Mouse (Mus musculus): Measurements from ENCODE around the gene Suco. TPM values are rescaled to one million over a fixed set of nuclear protein-coding genes. Genes with fewer than 3 reads are reported as not detected.
A peak's percentile ranks its signal among the peaks of the same experiment; 100 is the strongest.

Suco gene
- polyA plus RNA-seq, 1 experiment from 2014 or later: 32.3 TPM

DNA sequence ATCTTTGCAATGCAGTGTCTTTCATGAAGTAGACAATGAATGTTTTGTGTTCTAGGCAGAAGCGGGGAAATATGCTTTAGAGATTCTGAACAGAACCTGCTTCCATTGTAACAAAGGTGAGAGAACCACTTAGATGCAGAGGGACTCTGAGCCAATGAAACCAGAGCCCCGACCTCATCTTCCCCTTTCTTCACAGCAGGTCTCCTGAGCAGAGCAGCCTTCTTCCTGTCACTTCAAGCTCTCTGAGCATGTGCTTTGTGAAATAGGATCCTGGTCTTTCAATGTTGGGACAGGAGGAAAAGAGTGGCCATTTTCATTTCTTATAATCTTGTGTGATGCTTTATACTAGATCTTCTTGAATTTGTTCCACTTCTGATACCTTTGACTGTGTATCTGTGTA, 23.6 kb upstream of the Suco start:
- 42% methylated on average over 2 of the region's 2 CpGs for WGBS
- Histone ChIP-seq H3K27ac (replicated peaks; ENCODE audit: low read depth, low read length) (no peak overlapping the region), H3K4me3 (ENCODE audit: low read depth, low read length) (no peak overlapping the region), H3K9ac (ENCODE audit: low read length) (no peak overlapping the region), H3K4me1 (ENCODE audit: control insufficient read depth, insufficient read depth, low read length) (no peaks in the 10 kb centered on the region), H3K9me3 (ENCODE audit: control insufficient read depth, low read length) (no peaks in the 10 kb centered on the region), H3K4me2 (ENCODE audit: low read depth, severe bottlenecking) (no peak overlapping the region), H3K27me3 (ENCODE audit: control insufficient read depth, insufficient read depth, low read length) (no peaks in the 10 kb centered on the region), H3K36me3 (ENCODE audit: control insufficient read depth, insufficient read depth, low read length) (no peaks in the 10 kb centered on the region)
- DNase-seq (ENCODE audit: low spot score): peak; percentile 5
- ATAC-seq (ENCODE audit: insufficient number of reproducible peaks, low FRiP score, low TSS enrichment, low read depth): no peak

DNA sequence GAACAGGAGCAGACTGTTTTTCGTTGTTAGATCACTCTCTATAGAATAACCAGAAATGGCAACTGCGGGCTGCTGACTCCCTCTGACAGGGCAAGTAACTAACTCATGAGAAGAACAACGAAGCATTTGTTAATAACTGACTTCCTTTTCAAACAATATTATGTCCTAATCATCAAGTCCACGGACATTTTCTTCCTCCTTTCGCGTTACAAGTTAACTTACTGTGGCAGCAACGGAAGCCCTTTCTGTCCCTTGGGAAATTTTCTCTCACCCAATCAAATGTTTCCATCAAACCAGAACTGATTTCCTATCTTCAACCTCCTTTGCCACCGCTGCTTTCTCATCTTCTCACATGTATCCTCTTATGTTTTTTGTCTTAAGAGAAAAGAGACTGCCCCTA, 20.8 kb upstream of the Suco start:
- Histone ChIP-seq H3K9me3 (ENCODE audit: control insufficient read depth, low read length) (no peaks in the 10 kb centered on the region), H3K27me3 (ENCODE audit: control insufficient read depth, insufficient read depth, low read length) (no peaks in the 10 kb centered on the region), H3K4me1 (ENCODE audit: control insufficient read depth, insufficient read depth, low read length) (no peaks in the 10 kb centered on the region), H3K27ac (replicated peaks; ENCODE audit: low read depth, low read length) (no peak overlapping the region), H3K36me3 (ENCODE audit: control insufficient read depth, insufficient read depth, low read length) (no peaks in the 10 kb centered on the region), H3K9ac (ENCODE audit: low read length) (no peak overlapping the region), H3K4me3 (ENCODE audit: low read depth, low read length) (no peak overlapping the region), H3K4me2 (ENCODE audit: low read depth, severe bottlenecking) (no peak overlapping the region)
- DNase-seq (ENCODE audit: low spot score): no peak
- WGBS: 85% methylated on average over 8 of the region's 8 CpGs
- ATAC-seq (ENCODE audit: insufficient number of reproducible peaks, low FRiP score, low TSS enrichment, low read depth): no peak

DNA sequence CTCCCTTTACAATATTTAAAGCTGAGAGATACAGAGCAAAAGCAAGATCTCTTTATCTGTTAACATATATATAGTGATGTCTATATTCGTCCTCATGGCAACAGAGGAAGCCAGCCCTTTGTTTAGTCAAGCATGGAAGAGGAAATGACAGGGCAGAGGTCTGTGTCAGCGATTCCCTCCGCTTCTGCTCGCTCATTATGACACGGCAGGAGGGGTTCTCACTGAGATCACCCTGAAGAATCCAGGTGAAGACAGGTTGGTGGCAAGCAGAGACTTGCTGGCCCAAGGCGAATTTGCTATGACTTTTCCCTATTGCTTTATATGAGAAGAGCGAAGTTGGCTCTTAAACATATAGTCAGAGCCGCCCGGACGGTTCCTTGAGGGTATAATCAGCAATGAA, 19.6 kb upstream of the Suco start:
- Histone ChIP-seq H3K4me3 (ENCODE audit: low read depth, low read length) (no peak overlapping the region), H3K36me3 (ENCODE audit: control insufficient read depth, insufficient read depth, low read length) (no peaks in the 10 kb centered on the region), H3K4me1 (ENCODE audit: control insufficient read depth, insufficient read depth, low read length) (no peaks in the 10 kb centered on the region), H3K9ac (ENCODE audit: low read length) (no peak overlapping the region), H3K27ac (replicated peaks; ENCODE audit: low read depth, low read length) (no peak overlapping the region), H3K9me3 (ENCODE audit: control insufficient read depth, low read length) (no peaks in the 10 kb centered on the region), H3K4me2 (ENCODE audit: low read depth, severe bottlenecking) (no peak overlapping the region), H3K27me3 (ENCODE audit: control insufficient read depth, insufficient read depth, low read length) (no peaks in the 10 kb centered on the region)
- ATAC-seq (ENCODE audit: insufficient number of reproducible peaks, low FRiP score, low TSS enrichment, low read depth) (no peak), DNase-seq (ENCODE audit: low spot score) (no peak)
- 71% methylated on average over 10 of the region's 10 CpGs for WGBS

DNA sequence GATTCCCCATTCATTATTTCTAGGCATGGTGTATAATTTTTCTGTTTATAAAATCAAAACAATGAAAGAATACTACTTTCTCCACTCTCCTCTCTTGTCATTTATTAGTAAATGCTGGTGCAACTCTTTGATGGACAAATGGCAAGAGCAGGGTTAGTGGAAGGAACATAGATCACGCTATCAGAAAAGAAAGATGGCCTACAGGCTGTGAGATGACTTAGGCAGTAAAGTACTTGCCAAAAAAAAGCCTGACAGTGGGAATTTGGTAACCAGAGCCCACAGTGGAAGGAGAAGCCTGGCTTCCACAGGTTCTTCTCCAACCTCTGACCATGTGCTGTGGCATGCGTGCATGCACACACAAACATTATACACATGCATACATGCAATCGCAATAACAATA, 18.5 kb upstream of the Suco start:
- no peaks in the 10 kb centered on the region for H3K36me3 ChIP-seq (ENCODE audit: control insufficient read depth, insufficient read depth, low read length)
- no peaks in the 10 kb centered on the region for H3K27me3 ChIP-seq (ENCODE audit: control insufficient read depth, insufficient read depth, low read length)
- H3K27ac ChIP-seq (replicated peaks; ENCODE audit: low read depth, low read length): no peak overlapping the region
- H3K4me1 ChIP-seq (ENCODE audit: control insufficient read depth, insufficient read depth, low read length): no peaks in the 10 kb centered on the region
- no peak overlapping the region for H3K4me3 ChIP-seq (ENCODE audit: low read depth, low read length)
- H3K4me2 ChIP-seq (ENCODE audit: low read depth, severe bottlenecking): no peak overlapping the region
- no peak for DNase-seq (ENCODE audit: low spot score)
- no peaks in the 10 kb centered on the region for H3K9me3 ChIP-seq (ENCODE audit: control insufficient read depth, low read length)
- 92% methylated on average over 3 of the region's 3 CpGs for WGBS
- H3K9ac ChIP-seq (ENCODE audit: low read length): no peak overlapping the region
- ATAC-seq (ENCODE audit: insufficient number of reproducible peaks, low FRiP score, low TSS enrichment, low read depth): no peak

DNA sequence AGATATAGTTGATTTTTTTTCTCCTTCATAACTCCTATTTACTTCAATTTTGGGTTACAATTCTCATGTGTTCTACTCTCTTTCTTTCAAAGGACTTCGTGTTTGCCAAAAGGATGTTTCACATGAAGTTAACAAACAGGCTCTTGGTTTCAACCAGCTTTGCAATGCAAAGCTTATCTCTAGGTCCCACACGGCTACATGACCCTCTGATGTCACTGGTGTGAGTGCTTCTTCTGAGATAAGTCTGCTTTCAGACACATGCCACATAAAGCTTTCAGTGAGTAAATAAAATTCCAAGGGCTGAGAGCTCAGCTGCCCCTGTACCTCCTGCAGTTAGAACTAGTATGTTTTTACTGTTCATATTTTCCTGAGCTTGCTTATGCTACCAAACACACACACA, 18.1 kb upstream of the Suco start:
- H3K4me1 ChIP-seq (ENCODE audit: control insufficient read depth, insufficient read depth, low read length): no peaks in the 10 kb centered on the region
- H3K9ac ChIP-seq (ENCODE audit: low read length): no peak overlapping the region
- H3K4me3 ChIP-seq (ENCODE audit: low read depth, low read length): no peak overlapping the region
- no peaks in the 10 kb centered on the region for H3K36me3 ChIP-seq (ENCODE audit: control insufficient read depth, insufficient read depth, low read length)
- 67% methylated on average over 2 of the region's 2 CpGs for WGBS
- no peaks in the 10 kb centered on the region for H3K9me3 ChIP-seq (ENCODE audit: control insufficient read depth, low read length)
- no peak overlapping the region for H3K4me2 ChIP-seq (ENCODE audit: low read depth, severe bottlenecking)
- no peak for DNase-seq (ENCODE audit: low spot score)
- no peak; the same call in 1 of the 2 replicates for ATAC-seq (ENCODE audit: insufficient number of reproducible peaks, low FRiP score, low TSS enrichment, low read depth)
- H3K27me3 ChIP-seq (ENCODE audit: control insufficient read depth, insufficient read depth, low read length): no peaks in the 10 kb centered on the region
- no peak overlapping the region for H3K27ac ChIP-seq (replicated peaks; ENCODE audit: low read depth, low read length)

DNA sequence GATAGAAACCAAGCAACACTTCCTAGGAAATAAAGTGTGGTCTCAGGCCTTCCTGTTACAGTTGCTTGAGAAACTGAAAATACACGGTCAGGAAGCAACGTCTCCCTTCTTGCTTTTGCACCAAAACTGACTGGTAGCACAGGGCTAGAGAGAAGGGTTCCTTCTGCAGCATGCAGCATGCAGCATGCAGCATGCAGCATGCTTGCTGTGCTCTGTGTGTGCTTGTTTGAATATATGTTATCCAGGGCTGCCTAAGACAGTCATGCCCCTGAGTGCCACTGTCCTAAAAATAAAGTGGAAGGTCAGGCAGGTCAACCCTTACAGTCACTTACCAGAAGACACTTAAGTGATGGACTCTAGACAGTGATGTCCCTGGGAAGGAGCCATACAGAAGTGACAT, 17.6 kb upstream of the Suco start:
- Histone ChIP-seq H3K4me2 (ENCODE audit: low read depth, severe bottlenecking) (no peak overlapping the region), H3K4me1 (ENCODE audit: control insufficient read depth, insufficient read depth, low read length) (no peaks in the 10 kb centered on the region), H3K9ac (ENCODE audit: low read length) (no peak overlapping the region), H3K27ac (replicated peaks; ENCODE audit: low read depth, low read length) (no peak overlapping the region), H3K36me3 (ENCODE audit: control insufficient read depth, insufficient read depth, low read length) (no peaks in the 10 kb centered on the region), H3K27me3 (ENCODE audit: control insufficient read depth, insufficient read depth, low read length) (no peaks in the 10 kb centered on the region), H3K4me3 (ENCODE audit: low read depth, low read length) (no peak overlapping the region), H3K9me3 (ENCODE audit: control insufficient read depth, low read length) (no peaks in the 10 kb centered on the region)
- DNase-seq (ENCODE audit: low spot score) (no peak), ATAC-seq (ENCODE audit: insufficient number of reproducible peaks, low FRiP score, low TSS enrichment, low read depth) (no peak)
- WGBS: 88% methylated on average over 2 of the region's 2 CpGs

DNA sequence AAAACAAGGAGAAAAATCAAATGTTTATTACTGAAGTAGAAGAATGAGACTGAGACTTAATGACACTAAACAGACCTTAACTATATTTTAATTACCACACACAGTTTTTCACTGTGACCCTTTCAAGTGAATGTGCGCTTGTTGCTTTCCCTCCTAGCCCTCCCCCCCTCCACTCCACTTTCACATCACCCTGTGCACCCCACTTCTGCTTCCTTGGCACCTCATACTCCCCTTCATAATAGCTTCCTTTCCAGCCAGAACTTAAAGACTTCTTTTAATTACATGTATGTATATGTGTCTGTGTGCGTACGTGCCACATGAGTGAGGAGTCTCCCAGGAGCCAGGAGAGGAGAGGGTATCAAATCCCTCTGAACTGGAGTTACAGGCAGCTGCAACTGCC, 12.3 kb upstream of the Suco start:
- no peak overlapping the region for H3K4me2 ChIP-seq (ENCODE audit: low read depth, severe bottlenecking)
- H3K4me3 ChIP-seq (ENCODE audit: low read depth, low read length): no peak overlapping the region
- no peak overlapping the region for H3K27ac ChIP-seq (replicated peaks; ENCODE audit: low read depth, low read length)
- no peaks in the 10 kb centered on the region for H3K9me3 ChIP-seq (ENCODE audit: control insufficient read depth, low read length)
- H3K9ac ChIP-seq (ENCODE audit: low read length): no peak overlapping the region
- H3K4me1 ChIP-seq (ENCODE audit: control insufficient read depth, insufficient read depth, low read length): no peaks in the 10 kb centered on the region
- no peaks in the 10 kb centered on the region for H3K36me3 ChIP-seq (ENCODE audit: control insufficient read depth, insufficient read depth, low read length)
- no peak for ATAC-seq (ENCODE audit: insufficient number of reproducible peaks, low FRiP score, low TSS enrichment, low read depth)
- H3K27me3 ChIP-seq (ENCODE audit: control insufficient read depth, insufficient read depth, low read length): no peaks in the 10 kb centered on the region
- 97% methylated on average over 3 of the region's 3 CpGs for WGBS
- no peak for DNase-seq (ENCODE audit: low spot score)

DNA sequence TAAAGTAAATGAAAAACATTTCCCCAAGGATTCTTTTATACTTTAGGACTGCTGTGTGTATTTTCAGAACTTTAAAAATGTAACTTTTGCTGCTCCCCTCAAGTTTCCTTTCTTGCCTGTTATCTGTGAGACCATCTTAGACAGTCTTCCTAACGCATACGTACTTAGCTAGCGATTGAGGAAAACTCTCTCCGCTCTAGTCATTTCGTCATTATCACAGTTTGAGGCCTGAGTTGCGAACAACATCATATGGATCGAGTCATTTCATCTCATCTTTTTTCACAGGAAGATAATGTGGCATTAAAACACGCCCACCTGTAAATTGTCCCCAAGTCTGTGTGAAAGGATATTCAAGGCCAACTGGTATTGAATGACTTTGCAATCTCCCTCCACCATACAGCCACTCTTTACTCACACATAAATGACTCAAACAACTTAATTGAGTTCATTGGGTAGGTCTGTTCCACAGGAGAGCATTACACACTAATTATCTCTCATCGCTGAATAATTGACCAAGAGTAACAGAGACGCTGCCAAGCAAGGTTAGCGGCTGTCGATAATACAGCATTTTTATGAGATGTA, 11.3 kb upstream of the Suco start:
- Histone ChIP-seq H3K9ac (ENCODE audit: low read length) (no peak overlapping the region), H3K4me3 (ENCODE audit: low read depth, low read length) (no peak overlapping the region), H3K27ac (replicated peaks; ENCODE audit: low read depth, low read length) (no peak overlapping the region), H3K4me2 (ENCODE audit: low read depth, severe bottlenecking) (no peak overlapping the region), H3K4me1 (ENCODE audit: control insufficient read depth, insufficient read depth, low read length) (no peaks in the 10 kb centered on the region), H3K27me3 (ENCODE audit: control insufficient read depth, insufficient read depth, low read length) (no peaks in the 10 kb centered on the region), H3K9me3 (ENCODE audit: control insufficient read depth, low read length) (no peaks in the 10 kb centered on the region), H3K36me3 (ENCODE audit: control insufficient read depth, insufficient read depth, low read length) (no peaks in the 10 kb centered on the region)
- DNase-seq (ENCODE audit: low spot score) (no peak), ATAC-seq (ENCODE audit: insufficient number of reproducible peaks, low FRiP score, low TSS enrichment, low read depth) (no peak)
- 87% methylated on average over 12 of the region's 12 CpGs for WGBS

DNA sequence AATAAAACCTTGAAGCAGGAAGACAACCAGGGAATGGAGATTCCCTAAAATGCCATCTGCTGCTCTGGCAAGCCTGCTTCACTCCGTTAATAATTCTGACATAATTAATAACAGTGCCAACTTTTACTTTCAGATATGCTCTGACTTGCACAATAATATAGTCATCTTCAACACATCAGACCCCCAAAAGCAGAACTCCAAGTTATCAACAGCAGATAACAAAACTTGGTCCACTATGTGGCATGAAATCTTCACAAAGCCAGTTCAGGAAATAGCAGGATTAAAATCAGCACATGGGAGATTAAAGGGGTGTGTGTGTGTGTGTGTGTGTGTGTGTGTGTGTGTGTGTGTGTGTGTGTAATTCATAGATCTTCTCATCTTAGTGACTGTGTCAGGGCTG, 9.3 kb upstream of the Suco start:
- Histone ChIP-seq H3K9ac (ENCODE audit: low read length) (no peak overlapping the region), H3K36me3 (ENCODE audit: control insufficient read depth, insufficient read depth, low read length) (no peaks in the 10 kb centered on the region), H3K9me3 (ENCODE audit: control insufficient read depth, low read length) (no peaks in the 10 kb centered on the region), H3K27ac (replicated peaks; ENCODE audit: low read depth, low read length) (no peak overlapping the region), H3K4me1 (ENCODE audit: control insufficient read depth, insufficient read depth, low read length) (no peaks in the 10 kb centered on the region), H3K4me3 (ENCODE audit: low read depth, low read length) (no peak overlapping the region), H3K4me2 (ENCODE audit: low read depth, severe bottlenecking) (no peak overlapping the region), H3K27me3 (ENCODE audit: control insufficient read depth, insufficient read depth, low read length) (no peaks in the 10 kb centered on the region)
- WGBS: 70% methylated on average over 1 of the region's 1 CpGs
- DNase-seq (ENCODE audit: low spot score) (no peak), ATAC-seq (ENCODE audit: insufficient number of reproducible peaks, low FRiP score, low TSS enrichment, low read depth) (no peak)

Data from limb, embryonic 11.5 days (tissue).